Mouse (Mus musculus) ovary, adult 18-20 months (tissue): Measurements from ENCODE around the gene Golgb1.

Experiments
- DNase-seq: peaks from one replicate; pipeline ENCODE4 v3.0.0; 2022; ENCODE audit warnings: low spot score, mixed read lengths

The Golgb1 gene

DNA sequence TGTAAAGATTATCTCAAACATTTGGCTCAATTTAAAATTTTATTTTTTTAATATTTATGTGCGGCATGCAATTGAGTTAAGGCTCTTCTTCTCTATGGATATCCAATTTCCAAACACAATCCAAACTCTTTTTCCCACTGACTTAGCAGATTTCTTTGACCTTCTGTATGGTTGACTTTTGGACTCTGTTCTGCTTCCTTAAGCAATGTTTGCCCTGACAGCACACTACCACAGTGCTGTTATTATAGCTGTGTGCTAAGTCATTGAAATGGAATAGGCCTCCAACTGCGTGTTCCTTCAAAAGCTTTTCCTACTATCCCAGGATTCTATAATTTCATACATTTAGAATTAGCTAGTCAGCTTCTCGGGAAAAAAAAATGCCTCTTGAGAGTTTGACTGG, 68.7 kb downstream of the Golgb1 start:
- no peak for DNase-seq

- no peak for DNase-seq
These were observed 70.0 kb downstream of the Golgb1 start for GRCm38 (mm10) chr16:36944895-36945424.

- DNase-seq, result no peak
These were observed 71.7 kb downstream of the Golgb1 start for GRCm38 (mm10) chr16:36946459-36947159.

GRCm38 (mm10) chr16:36947646-36948197, 72.8 kb downstream of the Golgb1 start:
- DNase-seq, result no peak

DNA sequence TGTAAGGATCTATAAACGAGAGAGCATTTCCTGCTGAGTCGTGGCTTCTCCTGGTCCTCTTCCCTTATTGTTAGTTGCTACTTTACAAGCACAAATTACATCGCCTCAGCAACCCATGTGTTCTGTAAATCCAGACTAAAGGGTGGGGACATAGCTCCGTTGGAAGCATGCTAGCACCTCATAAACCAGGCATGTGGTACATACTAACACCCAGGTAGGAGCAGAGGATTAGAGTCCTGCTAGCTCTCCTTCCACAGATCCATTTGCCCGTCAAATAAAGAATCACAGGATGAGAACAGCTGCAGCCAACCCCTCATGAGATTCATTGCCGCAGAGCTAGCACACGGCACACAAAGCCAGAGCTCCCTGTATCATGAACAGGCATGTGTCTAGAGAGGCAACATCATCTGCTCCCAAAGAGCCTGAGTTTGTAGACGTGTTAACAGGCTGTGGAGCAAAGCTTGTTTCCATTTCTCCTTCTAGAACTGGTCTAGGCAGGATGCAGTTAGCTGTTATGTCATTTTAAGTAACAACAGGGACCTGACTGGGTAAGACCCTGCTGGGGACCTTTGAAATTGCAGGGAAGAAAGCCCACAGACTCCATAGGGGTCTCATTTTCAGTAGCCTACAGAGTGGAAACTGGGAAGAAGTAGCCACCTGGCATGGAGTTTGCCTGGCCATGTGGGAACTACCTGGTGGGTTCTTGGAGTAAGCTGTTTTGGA, 74.8 kb downstream of the Golgb1 start:
- no peak for DNase-seq

DNA sequence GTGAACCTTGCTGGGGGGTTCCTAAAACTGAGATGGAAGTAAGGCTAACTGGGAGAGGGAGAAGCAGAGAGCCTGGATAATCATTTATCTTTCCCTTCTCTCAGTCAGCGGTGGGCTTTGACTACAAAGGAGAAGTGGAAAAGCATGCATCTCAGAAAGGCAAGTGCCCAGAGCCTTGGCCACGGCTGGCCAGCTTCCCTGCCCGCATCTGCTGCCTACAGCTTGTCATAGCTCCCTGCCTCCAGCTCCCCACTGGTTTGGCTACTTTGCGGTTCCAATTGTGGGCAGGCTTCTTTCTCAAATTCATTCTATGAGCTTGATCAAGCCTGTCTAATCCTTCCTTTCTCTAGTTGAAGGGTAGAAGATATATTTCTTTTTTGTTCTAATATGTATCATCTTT, 76.1 kb downstream of the Golgb1 start:
- DNase-seq, result no peak

- no peak for DNase-seq
These were observed 80.2 kb downstream of the Golgb1 start for GRCm38 (mm10) chr16:36955106-36955505.

GRCm38 (mm10) chr16:36963415-36963814, 88.5 kb downstream of the Golgb1 start:
- no peak for DNase-seq

DNA sequence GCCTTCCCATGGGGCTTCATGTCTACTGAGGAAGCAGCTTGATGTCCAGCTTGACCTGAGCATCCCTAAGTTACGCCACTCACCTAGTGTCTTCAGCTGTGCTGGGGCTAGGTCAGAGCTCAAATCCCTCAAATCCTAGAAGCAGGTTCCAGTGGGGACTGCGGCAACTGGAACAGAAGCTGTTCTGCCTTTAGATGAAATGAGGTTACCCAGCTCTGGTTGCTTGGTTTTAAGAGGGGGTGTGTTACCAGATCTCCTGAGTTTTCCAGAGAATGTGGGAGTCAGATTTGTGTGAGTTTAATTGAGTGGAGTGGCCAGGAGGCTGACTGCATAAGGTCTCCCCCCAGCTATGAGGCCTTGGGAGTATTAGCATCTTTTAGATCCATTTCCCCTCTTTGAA, 104.2 kb downstream of the Golgb1 start:
- no peak for DNase-seq
